Comparison of ENCODE assay signal across 11 mouse cellular contexts in the genomic region with DNA sequence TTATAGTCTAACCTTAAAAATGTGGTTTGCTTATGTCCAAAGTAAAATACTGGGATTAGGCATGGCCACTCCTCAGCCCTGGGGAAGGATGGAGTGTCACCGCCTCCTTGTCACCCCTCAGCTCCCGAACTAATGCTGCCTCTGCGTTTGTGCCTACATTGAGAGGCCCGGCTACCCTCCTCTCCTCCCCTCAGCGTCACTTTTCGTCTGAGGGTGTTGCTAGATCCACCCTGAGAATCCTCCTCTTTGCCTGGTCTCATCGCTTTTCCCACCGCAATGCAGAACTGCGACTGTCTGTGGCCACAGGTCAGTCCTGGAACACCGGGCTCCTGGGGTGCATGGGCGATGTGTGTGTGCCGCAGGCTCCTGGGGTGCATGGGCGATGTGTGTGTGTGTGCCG. TPM values are rescaled to one million over a fixed set of nuclear protein-coding genes. Genes with fewer than 3 reads are reported as not detected.
DNase-seq lines count a peak whose midpoint lies in the region; ATAC-seq and TF ChIP-seq lines count a peak whose summit lies in the region.
"Had no signal": no experiment of that assay in that cellular context is flagged by ENCODE, and none has a peak within 500 bp of the region (broad histone marks: within the 10 kb centered on the region; RNA-seq: fewer than 3 reads in every experiment).

No protein-coding gene starts in this region.

- peaks cover 43% of the 10 kb centered on the region for H3K36me3 ChIP-seq in heart, embryonic 16.5 days (ENCODE audit: control insufficient read depth, insufficient read depth)
- H3K36me3 ChIP-seq in lung, embryonic 14.5 days (ENCODE audit: insufficient read depth): peaks cover 40% of the 10 kb centered on the region
- 0 out of 2 replicates have a peak, but pooled peaks cover 7% of the 10 kb centered on the region for H3K36me3 ChIP-seq in forebrain, embryonic 15.5 days
- no peaks in the 10 kb centered on the region for H3K36me3 ChIP-seq in midbrain, embryonic 16.5 days (ENCODE audit: control insufficient read depth, insufficient read depth, low read length)

- ATAC-seq in heart, embryonic 16.5 days (replicated peaks; ENCODE audit: extremely low read depth, insufficient read depth, low FRiP score): no peak
- no peak for ATAC-seq in lung, embryonic 14.5 days (ENCODE audit: insufficient read depth)
- ATAC-seq in forebrain, embryonic 15.5 days (replicated peaks): no peak
- no peak for ATAC-seq in midbrain, embryonic 16.5 days

- TF ChIP-seq CTCF in lung, embryonic 14.5 days (IDR thresholded peaks at IDR 0.05; ENCODE audit: low read depth): no peak

- 0 out of 2 replicates have a peak overlapping the region, but pooled peaks have one; percentile 21 for H3K9ac ChIP-seq in heart, embryonic 16.5 days (ENCODE audit: low read length)
- no peak overlapping the region for H3K9ac ChIP-seq in lung, embryonic 14.5 days
- no peak overlapping the region for H3K9ac ChIP-seq in forebrain, embryonic 15.5 days (replicated peaks)
- H3K9ac ChIP-seq in midbrain, embryonic 16.5 days (ENCODE audit: low read depth, low read length): no peak overlapping the region
- H3K9ac ChIP-seq: embryonic facial prominence, embryonic 13.5 days had no signal

- no peak overlapping the region for H3K4me2 ChIP-seq in heart, embryonic 16.5 days (ENCODE audit: low read depth, low read length)
- H3K4me2 ChIP-seq in lung, embryonic 14.5 days: no peak overlapping the region
- no peak overlapping the region for H3K4me2 ChIP-seq in forebrain, embryonic 15.5 days (replicated peaks)
- no peak overlapping the region for H3K4me2 ChIP-seq in midbrain, embryonic 16.5 days (ENCODE audit: low read length)
- H3K4me2 ChIP-seq: embryonic facial prominence, embryonic 13.5 days had no signal

- no peak for DNase-seq in heart, adult 9 months (ENCODE audit: low spot score in 2 of 2)
- DNase-seq in lung, embryonic 14.5 days: no peak
- DNase-seq in lung, postnatal 4 days: no peak
- DNase-seq in spleen, postnatal 14 days (ENCODE audit: low spot score in 2 of 2): no peak
- DNase-seq in adipocyte (ENCODE audit: low spot score): no peak
- DNase-seq: heart, adult 18-20 months; right cerebral cortex, postnatal 14 days had no signal

- peaks cover 71% of the 10 kb centered on the region for H3K4me1 ChIP-seq in heart, embryonic 16.5 days (ENCODE audit: control insufficient read depth, insufficient read depth, low read length)
- peaks cover 6% of the 10 kb centered on the region for H3K4me1 ChIP-seq in lung, embryonic 14.5 days (ENCODE audit: insufficient read depth)
- peaks cover 46% of the 10 kb centered on the region for H3K4me1 ChIP-seq in forebrain, embryonic 15.5 days
- peaks cover 34% of the 10 kb centered on the region for H3K4me1 ChIP-seq in midbrain, embryonic 16.5 days (ENCODE audit: control insufficient read depth, insufficient read depth, low read length)

- H3K27me3 ChIP-seq in heart, embryonic 16.5 days (ENCODE audit: control insufficient read depth, insufficient read depth, low read length): no peaks in the 10 kb centered on the region
- no peaks in the 10 kb centered on the region for H3K27me3 ChIP-seq in lung, embryonic 14.5 days (ENCODE audit: insufficient read depth, low read length)
- H3K27me3 ChIP-seq in forebrain, embryonic 15.5 days: no peaks in the 10 kb centered on the region
- peaks cover 3% of the 10 kb centered on the region for H3K27me3 ChIP-seq in midbrain, embryonic 16.5 days (ENCODE audit: control insufficient read depth, insufficient read depth, low read depth, low read length)
- H3K27me3 ChIP-seq: embryonic facial prominence, embryonic 13.5 days had no signal

- H3K27ac ChIP-seq in heart, embryonic 16.5 days (ENCODE audit: low read length): peak overlapping the region; percentile 66
- H3K27ac ChIP-seq in lung, embryonic 14.5 days (ENCODE audit: low read depth): peak overlapping the region; percentile 46; the same call in 1 of the 2 replicates
- H3K27ac ChIP-seq in forebrain, embryonic 15.5 days (replicated peaks): peak overlapping the region; percentile 71; the same call in 1 of the 2 replicates
- peak overlapping the region; percentile 72 for H3K27ac ChIP-seq in midbrain, embryonic 16.5 days (ENCODE audit: low read length)

- WGBS in heart, embryonic 16.5 days: 92% methylated on average over 14 of the region's 14 CpGs
- WGBS in lung, embryonic 14.5 days: 87% methylated on average over 14 of the region's 14 CpGs
- WGBS in forebrain, embryonic 15.5 days: 90% methylated on average over 14 of the region's 14 CpGs
- WGBS in midbrain, embryonic 16.5 days: 91% methylated on average over 14 of the region's 14 CpGs

- no peak overlapping the region for H3K4me3 ChIP-seq in heart, embryonic 16.5 days (ENCODE audit: low read length)
- H3K4me3 ChIP-seq in lung, embryonic 14.5 days (ENCODE audit: low read depth, low read length): no peak overlapping the region
- no peak overlapping the region for H3K4me3 ChIP-seq in forebrain, embryonic 15.5 days
- H3K4me3 ChIP-seq in midbrain, embryonic 16.5 days (ENCODE audit: low read depth, low read length): no peak overlapping the region
- H3K4me3 ChIP-seq: embryonic facial prominence, embryonic 13.5 days had no signal

- no peaks in the 10 kb centered on the region for H3K9me3 ChIP-seq in heart, embryonic 16.5 days (replicated peaks; ENCODE audit: control insufficient read depth, low read length)
- H3K9me3 ChIP-seq in lung, embryonic 14.5 days (ENCODE audit: low read depth, low read length): no peaks in the 10 kb centered on the region
- H3K9me3 ChIP-seq in forebrain, embryonic 15.5 days: no peaks in the 10 kb centered on the region
- no peaks in the 10 kb centered on the region for H3K9me3 ChIP-seq in midbrain, embryonic 16.5 days (replicated peaks; ENCODE audit: control insufficient read depth, low read length, poor library complexity, severe bottlenecking)
- H3K9me3 ChIP-seq: embryonic facial prominence, embryonic 13.5 days had no signal

RNA-seq across cellular contexts. Expression of a gene that starts 37.7 kb away (rescaled TPM):
- polyA plus RNA-seq in heart, embryonic 16.5 days (2015; fragmentation: Nextera tagmentation; extraction: Ambion mirVana): 144 and 166 TPM in 2 replicates
- polyA plus RNA-seq in lung, embryonic 14.5 days (2014; fragmentation: Nextera tagmentation; extraction: Ambion mirVana): 97.1 and 97.3 TPM in 2 replicates
- 112 and 125 TPM in 2 replicates for polyA plus RNA-seq in forebrain, embryonic 15.5 days (2015; fragmentation: Nextera tagmentation; extraction: Ambion mirVana)
- 31.9 and 36.8 TPM in 2 replicates for polyA plus RNA-seq in midbrain, embryonic 16.5 days (2015; fragmentation: Nextera tagmentation; extraction: Ambion mirVana)
